Mouse (Mus musculus): ENCODE measurements around the gene Gga3. TPM values are rescaled to one million over a fixed set of nuclear protein-coding genes. Genes with fewer than 3 reads are reported as not detected.

Gga3 gene
- polyA plus RNA-seq, 1 experiment from 2014 or later, result 17.9 TPM

- ATAC-seq (replicated peaks; ENCODE audit: insufficient number of reproducible peaks, low FRiP score, low TSS enrichment), result no peak
- Histone ChIP-seq H3K9ac (ENCODE audit: low read depth, low read length) (no peak overlapping the region), H3K36me3 (ENCODE audit: control insufficient read depth, insufficient read depth, low read length) (no peaks in the 10 kb centered on the region), H3K4me1 (ENCODE audit: control insufficient read depth, insufficient read depth, low read length) (peaks cover 5% of the 10 kb centered on the region; the same call in 1 of the 2 replicates), H3K9me3 (replicated peaks; ENCODE audit: control insufficient read depth, low read length) (no peaks in the 10 kb centered on the region), H3K4me2 (no peak overlapping the region), H3K27ac (ENCODE audit: low read depth, low read length) (no peak overlapping the region), H3K27me3 (ENCODE audit: control insufficient read depth, insufficient read depth, low read length) (no peaks in the 10 kb centered on the region), H3K4me3 (ENCODE audit: low read depth, low read length) (no peak overlapping the region)
- WGBS (ENCODE audit: insufficient replicate concordance), result 59% methylated on average over 8 of the region's 8 CpGs
Observed at GRCm38 (mm10) chr11:115635484-115635883, 31.6 kb upstream of the Gga3 start.

DNA sequence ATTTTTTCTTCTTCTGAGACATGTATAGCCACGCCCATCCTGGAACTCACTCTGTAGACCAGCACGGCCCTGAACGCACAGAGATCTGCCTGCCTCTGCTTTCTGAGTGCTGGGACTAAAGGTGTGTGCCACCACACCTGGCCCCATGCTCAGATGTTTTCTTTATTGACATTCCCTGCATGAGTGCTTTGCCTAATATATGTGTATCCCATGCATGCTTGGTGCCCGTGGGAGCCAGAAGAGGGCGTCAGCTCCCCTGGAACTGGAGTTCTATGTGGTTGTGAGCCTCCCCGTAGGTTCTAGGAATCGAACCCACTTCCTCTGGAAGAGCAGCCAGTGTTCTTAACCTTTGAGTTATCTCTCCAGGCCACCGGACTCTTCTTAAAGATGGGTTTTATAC, 31.2 kb upstream of the Gga3 start:
- no peaks in the 10 kb centered on the region for H3K27me3 ChIP-seq (ENCODE audit: control insufficient read depth, insufficient read depth, low read length)
- no peak overlapping the region for H3K4me3 ChIP-seq (ENCODE audit: low read depth, low read length)
- no peaks in the 10 kb centered on the region for H3K9me3 ChIP-seq (replicated peaks; ENCODE audit: control insufficient read depth, low read length)
- no peak overlapping the region for H3K9ac ChIP-seq (ENCODE audit: low read depth, low read length)
- H3K4me1 ChIP-seq (ENCODE audit: control insufficient read depth, insufficient read depth, low read length), result peaks cover 5% of the 10 kb centered on the region; the same call in 1 of the 2 replicates
- no peak for ATAC-seq (replicated peaks; ENCODE audit: insufficient number of reproducible peaks, low FRiP score, low TSS enrichment)
- H3K4me2 ChIP-seq, result no peak overlapping the region
- no peak overlapping the region for H3K27ac ChIP-seq (ENCODE audit: low read depth, low read length)
- WGBS (ENCODE audit: insufficient replicate concordance), result 72% methylated on average over 8 of the region's 8 CpGs
- H3K36me3 ChIP-seq (ENCODE audit: control insufficient read depth, insufficient read depth, low read length), result no peaks in the 10 kb centered on the region

DNA sequence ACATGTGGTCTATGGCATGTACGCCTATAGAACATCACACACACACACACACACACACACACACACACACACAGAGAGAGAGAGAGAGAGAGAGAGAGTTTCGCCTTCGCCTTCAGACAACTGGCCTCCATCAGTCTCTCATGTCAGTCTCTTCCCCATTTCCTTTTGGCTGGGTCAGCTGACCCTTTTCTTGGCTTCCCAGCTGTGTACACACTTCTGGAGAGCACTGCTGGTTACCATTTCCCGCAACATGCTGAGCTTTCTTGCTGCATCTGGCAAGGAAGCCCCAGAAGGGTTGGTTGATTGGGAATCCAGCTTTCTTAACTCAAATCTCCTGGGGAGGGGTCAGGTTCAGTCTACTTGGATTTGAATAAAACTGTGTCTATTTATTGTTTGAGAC, 30.3 kb upstream of the Gga3 start:
- no peaks in the 10 kb centered on the region for H3K36me3 ChIP-seq (ENCODE audit: control insufficient read depth, insufficient read depth, low read length)
- no peak overlapping the region for H3K27ac ChIP-seq (ENCODE audit: low read depth, low read length)
- H3K4me3 ChIP-seq (ENCODE audit: low read depth, low read length), result no peak overlapping the region
- H3K27me3 ChIP-seq (ENCODE audit: control insufficient read depth, insufficient read depth, low read length), result no peaks in the 10 kb centered on the region
- H3K9me3 ChIP-seq (replicated peaks; ENCODE audit: control insufficient read depth, low read length), result no peaks in the 10 kb centered on the region
- ATAC-seq (replicated peaks; ENCODE audit: insufficient number of reproducible peaks, low FRiP score, low TSS enrichment), result no peak
- peaks cover 2% of the 10 kb centered on the region; the same call in 1 of the 2 replicates for H3K4me1 ChIP-seq (ENCODE audit: control insufficient read depth, insufficient read depth, low read length)
- H3K4me2 ChIP-seq, result no peak overlapping the region
- 85% methylated on average over 4 of the region's 4 CpGs for WGBS (ENCODE audit: insufficient replicate concordance)
- no peak overlapping the region for H3K9ac ChIP-seq (ENCODE audit: low read depth, low read length)

DNA sequence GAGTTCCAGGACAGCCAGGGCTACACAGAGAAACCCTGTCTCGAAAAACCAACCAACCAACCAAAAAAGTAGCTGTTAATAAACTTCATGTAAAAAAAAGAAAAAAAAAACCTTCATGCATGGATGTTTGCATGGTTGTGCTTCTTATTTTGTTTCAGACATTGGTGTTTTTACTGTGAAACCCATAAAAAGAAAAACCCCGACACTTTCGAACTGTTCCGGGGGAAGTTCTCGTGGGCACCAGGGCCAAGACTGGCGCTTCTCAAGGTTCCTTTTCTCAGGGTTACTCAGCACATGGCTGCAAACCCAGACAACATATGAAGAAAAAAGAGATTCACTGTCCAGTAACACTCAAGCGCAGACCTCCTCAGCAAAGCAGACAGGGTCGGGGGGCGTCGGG, 29.0 kb upstream of the Gga3 start:
- ATAC-seq (replicated peaks; ENCODE audit: insufficient number of reproducible peaks, low FRiP score, low TSS enrichment), result no peak
- no peak overlapping the region for H3K27ac ChIP-seq (ENCODE audit: low read depth, low read length)
- no peak overlapping the region for H3K9ac ChIP-seq (ENCODE audit: low read depth, low read length)
- no peak overlapping the region for H3K4me2 ChIP-seq
- no peaks in the 10 kb centered on the region for H3K27me3 ChIP-seq (ENCODE audit: control insufficient read depth, insufficient read depth, low read length)
- 81% methylated on average over 10 of the region's 10 CpGs for WGBS (ENCODE audit: insufficient replicate concordance)
- H3K4me1 ChIP-seq (ENCODE audit: control insufficient read depth, insufficient read depth, low read length), result no peaks in the 10 kb centered on the region
- H3K4me3 ChIP-seq (ENCODE audit: low read depth, low read length), result no peak overlapping the region
- H3K36me3 ChIP-seq (ENCODE audit: control insufficient read depth, insufficient read depth, low read length), result no peaks in the 10 kb centered on the region
- no peaks in the 10 kb centered on the region for H3K9me3 ChIP-seq (replicated peaks; ENCODE audit: control insufficient read depth, low read length)

GRCm38 (mm10) chr11:115632247-115632646, 28.4 kb upstream of the Gga3 start:
- 73% methylated on average over 7 of the region's 7 CpGs for WGBS (ENCODE audit: insufficient replicate concordance)
- no peaks in the 10 kb centered on the region for H3K9me3 ChIP-seq (replicated peaks; ENCODE audit: control insufficient read depth, low read length)
- H3K4me2 ChIP-seq, result no peak overlapping the region
- no peak overlapping the region for H3K27ac ChIP-seq (ENCODE audit: low read depth, low read length)
- no peaks in the 10 kb centered on the region for H3K4me1 ChIP-seq (ENCODE audit: control insufficient read depth, insufficient read depth, low read length)
- H3K36me3 ChIP-seq (ENCODE audit: control insufficient read depth, insufficient read depth, low read length), result no peaks in the 10 kb centered on the region
- no peak overlapping the region for H3K9ac ChIP-seq (ENCODE audit: low read depth, low read length)
- no peaks in the 10 kb centered on the region for H3K27me3 ChIP-seq (ENCODE audit: control insufficient read depth, insufficient read depth, low read length)
- ATAC-seq (replicated peaks; ENCODE audit: insufficient number of reproducible peaks, low FRiP score, low TSS enrichment), result no peak
- H3K4me3 ChIP-seq (ENCODE audit: low read depth, low read length), result no peak overlapping the region

GRCm38 (mm10) chr11:115631505-115631890, 27.6 kb upstream of the Gga3 start:
- H3K4me1 ChIP-seq (ENCODE audit: control insufficient read depth, insufficient read depth, low read length), result 0 out of 2 replicates have a peak, but pooled peaks cover 4% of the 10 kb centered on the region
- WGBS (ENCODE audit: insufficient replicate concordance), result 18% methylated on average over 3 of the region's 3 CpGs
- H3K4me3 ChIP-seq (ENCODE audit: low read depth, low read length), result no peak overlapping the region
- ATAC-seq (replicated peaks; ENCODE audit: insufficient number of reproducible peaks, low FRiP score, low TSS enrichment), result no peak
- H3K36me3 ChIP-seq (ENCODE audit: control insufficient read depth, insufficient read depth, low read length), result no peaks in the 10 kb centered on the region
- H3K9ac ChIP-seq (ENCODE audit: low read depth, low read length), result no peak overlapping the region
- no peaks in the 10 kb centered on the region for H3K9me3 ChIP-seq (replicated peaks; ENCODE audit: control insufficient read depth, low read length)
- no peak overlapping the region; the same call in 1 of the 2 replicates for H3K4me2 ChIP-seq
- H3K27ac ChIP-seq (ENCODE audit: low read depth, low read length), result no peak overlapping the region
- H3K27me3 ChIP-seq (ENCODE audit: control insufficient read depth, insufficient read depth, low read length), result no peaks in the 10 kb centered on the region

DNA sequence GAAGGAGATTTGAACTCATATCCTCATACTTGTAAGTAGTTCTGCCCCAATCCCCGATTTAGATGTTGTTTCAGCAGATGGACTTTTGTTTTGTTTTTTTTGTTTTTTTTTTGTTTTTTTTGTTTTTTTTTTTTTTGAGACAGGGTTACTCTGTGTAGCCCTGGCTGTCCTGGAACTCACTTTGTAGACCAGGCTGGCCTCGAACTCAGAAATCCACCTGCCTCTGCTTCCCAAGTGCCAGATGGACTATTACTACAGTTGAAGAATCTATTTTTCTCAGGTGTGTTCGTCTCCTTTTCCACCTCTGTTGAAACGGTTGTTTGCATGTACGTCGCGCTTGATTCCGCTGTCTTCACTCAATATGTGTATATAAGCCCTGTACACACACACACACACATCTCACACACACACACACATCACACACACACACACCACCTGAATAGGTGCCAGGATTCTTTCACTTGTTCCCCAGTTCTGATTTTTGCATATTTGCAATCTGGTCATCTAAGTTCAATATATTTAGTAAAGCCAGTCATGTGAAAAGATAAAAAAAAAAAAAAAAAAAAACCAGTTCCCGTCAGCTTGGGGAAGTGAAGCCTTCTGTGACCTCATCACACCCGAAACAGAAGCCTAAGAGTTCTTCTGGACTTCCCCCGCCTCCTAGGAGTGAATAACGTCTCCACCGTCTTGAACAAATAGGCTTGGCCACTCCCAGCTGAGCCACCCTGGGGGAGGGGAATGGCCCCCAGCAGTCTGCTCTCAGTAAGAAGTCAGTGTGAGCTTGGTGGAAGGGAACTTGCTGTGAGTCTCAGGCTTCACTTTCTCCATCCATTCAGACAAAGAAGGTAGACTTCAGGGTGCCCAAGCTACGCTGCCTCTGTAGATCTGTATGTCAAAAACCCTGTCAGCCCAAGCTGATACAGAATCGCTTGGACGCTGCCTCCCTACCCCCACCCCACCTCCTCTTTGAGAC, 27.0 kb upstream of the Gga3 start:
- Histone ChIP-seq H3K36me3 (ENCODE audit: control insufficient read depth, insufficient read depth, low read length) (no peaks in the 10 kb centered on the region), H3K27me3 (ENCODE audit: control insufficient read depth, insufficient read depth, low read length) (no peaks in the 10 kb centered on the region), H3K4me1 (ENCODE audit: control insufficient read depth, insufficient read depth, low read length) (0 out of 2 replicates have a peak, but pooled peaks cover 4% of the 10 kb centered on the region), H3K27ac (ENCODE audit: low read depth, low read length) (no peak overlapping the region), H3K4me3 (ENCODE audit: low read depth, low read length) (no peak overlapping the region), H3K9me3 (replicated peaks; ENCODE audit: control insufficient read depth, low read length) (no peaks in the 10 kb centered on the region), H3K9ac (ENCODE audit: low read depth, low read length) (no peak overlapping the region), H3K4me2 (no peak overlapping the region; the same call in 1 of the 2 replicates)
- 46% methylated on average over 16 of the region's 16 CpGs for WGBS (ENCODE audit: insufficient replicate concordance)
- ATAC-seq (replicated peaks; ENCODE audit: insufficient number of reproducible peaks, low FRiP score, low TSS enrichment), result no peak

- no peak overlapping the region for H3K27ac ChIP-seq (ENCODE audit: low read depth, low read length)
- no peak overlapping the region for H3K4me3 ChIP-seq (ENCODE audit: low read depth, low read length)
- no peaks in the 10 kb centered on the region for H3K9me3 ChIP-seq (replicated peaks; ENCODE audit: control insufficient read depth, low read length)
- no peak overlapping the region for H3K9ac ChIP-seq (ENCODE audit: low read depth, low read length)
- H3K27me3 ChIP-seq (ENCODE audit: control insufficient read depth, insufficient read depth, low read length), result no peaks in the 10 kb centered on the region
- H3K4me1 ChIP-seq (ENCODE audit: control insufficient read depth, insufficient read depth, low read length), result 0 out of 2 replicates have a peak, but pooled peaks cover 4% of the 10 kb centered on the region
- no peak for ATAC-seq (replicated peaks; ENCODE audit: insufficient number of reproducible peaks, low FRiP score, low TSS enrichment)
- no peak overlapping the region for H3K4me2 ChIP-seq
- H3K36me3 ChIP-seq (ENCODE audit: control insufficient read depth, insufficient read depth, low read length), result no peaks in the 10 kb centered on the region
- 80% methylated on average over 13 of the region's 13 CpGs for WGBS (ENCODE audit: insufficient replicate concordance)
Observed at GRCm38 (mm10) chr11:115629734-115630531, 26.1 kb upstream of the Gga3 start.
